Mouse (Mus musculus): ENCODE measurements at regions not wholly inside any gene's neighbourhood (a gene's known extent, or its start where the extent isn't known, plus 50 kb on each side); places are given as distances from the start of the nearest gene placed in this dataset.

DNA sequence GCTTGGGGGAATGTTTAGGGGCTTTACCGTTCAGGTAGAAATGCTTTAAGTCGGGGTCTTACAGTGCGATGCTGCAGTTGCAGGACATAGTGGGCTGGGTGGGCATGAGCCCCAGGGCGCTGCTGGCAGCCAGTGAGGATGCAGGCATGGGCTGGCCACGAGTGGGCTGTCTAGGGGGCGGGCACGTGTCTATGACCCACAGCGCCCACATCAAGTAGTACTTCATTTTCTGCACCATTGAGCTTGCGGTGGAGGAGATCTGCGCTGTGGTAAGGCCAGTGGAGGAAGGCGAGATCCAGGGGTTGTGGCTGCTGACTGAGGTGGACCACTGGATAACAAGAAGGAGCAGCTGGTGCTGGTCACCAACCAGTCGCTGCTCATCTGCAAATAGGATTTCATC, 52.4 kb upstream of the Olfr291 start:
- no peak for DNase-seq (ENCODE audit: low spot score)

DNA sequence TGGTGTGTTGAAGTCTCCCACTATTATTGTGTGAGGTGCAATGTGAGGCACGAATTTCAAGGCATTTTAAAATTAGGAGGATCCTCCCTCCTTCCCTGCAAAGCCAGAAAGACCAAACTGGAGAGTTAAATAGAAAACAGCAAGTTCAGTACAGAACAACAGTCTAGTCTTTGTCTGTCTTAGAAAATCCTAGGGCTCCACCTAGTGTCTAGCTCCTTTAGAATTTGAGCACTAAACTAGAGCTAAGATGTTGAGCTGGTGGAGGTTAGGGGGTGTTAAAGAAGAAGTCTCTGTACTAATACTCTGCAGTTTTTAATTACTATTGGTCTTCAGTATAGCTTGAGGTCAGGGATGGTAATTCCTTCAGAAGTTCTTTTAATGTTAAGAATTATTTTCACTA, 58.7 kb upstream of the Olfr291 start:
- peak; percentile 33 for DNase-seq (ENCODE audit: low spot score)

DNA sequence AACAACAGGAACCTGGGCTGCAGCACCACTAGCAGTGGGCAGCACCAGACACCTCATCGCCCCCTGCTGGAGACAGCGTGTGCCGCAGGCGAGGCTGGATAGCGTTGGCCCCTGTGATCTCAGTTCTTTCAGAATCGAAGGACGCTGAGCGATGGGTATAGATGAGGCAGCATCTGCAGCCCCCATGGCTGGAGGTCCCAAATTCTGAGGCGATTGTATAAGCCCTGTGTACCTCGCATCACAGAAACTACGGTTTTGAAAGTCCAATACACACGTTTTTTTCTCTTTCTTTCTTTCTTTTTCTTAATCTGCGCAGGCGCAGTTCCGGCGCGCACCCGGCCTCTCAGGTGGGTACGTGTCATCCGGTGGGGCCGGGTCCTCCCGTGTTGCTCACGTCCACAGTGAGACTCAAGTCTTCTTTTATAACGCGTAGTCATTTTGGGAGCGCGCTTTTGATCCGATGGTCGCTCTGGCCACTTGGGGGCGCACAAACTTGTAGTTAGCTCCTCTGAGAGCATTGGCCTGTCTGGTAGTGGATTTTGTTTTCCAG, 74.0 kb upstream of the Olfr291 start:
- peak; percentile 83 for DNase-seq (ENCODE audit: low spot score)

DNA sequence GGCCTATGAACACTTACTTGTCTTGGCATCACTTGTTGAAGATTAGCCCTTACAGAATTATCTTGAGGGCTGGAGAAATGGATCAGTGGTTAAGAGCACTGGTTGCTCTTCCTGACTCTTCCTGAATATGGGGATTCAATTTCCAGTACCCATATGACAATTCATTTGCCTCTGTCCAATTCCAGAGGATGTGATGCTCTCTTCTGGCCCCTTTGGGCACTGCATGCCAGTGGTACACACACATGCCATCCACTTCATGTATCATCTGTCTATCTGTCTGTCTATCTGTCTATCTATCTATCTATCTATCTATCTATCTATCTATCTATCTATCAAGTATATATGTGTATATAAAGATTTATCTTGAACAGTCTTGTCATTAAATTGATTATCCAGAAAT, 75.7 kb upstream of the Olfr291 start:
- no peak for DNase-seq (ENCODE audit: low spot score)

DNA sequence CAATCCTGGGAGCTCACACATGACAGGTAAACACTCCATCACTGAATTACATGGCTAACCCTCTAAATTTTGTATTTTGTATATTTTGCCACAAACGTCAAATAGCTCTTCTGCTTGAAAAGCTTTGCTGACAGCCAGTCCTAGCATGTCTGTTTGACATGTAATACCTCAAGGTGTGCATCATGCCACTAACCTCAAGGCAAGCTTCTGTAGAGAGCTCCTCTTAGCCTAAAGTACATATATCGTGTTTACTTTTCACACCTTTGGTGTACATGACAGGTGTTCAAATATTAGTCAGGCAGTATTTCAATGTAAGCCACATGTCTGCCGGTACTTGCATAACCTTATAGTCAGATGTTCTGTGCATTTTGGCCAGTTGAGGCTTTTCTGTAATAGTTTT, 66.5 kb upstream of the Zfand6 start:
- no peak for DNase-seq (ENCODE audit: low spot score)

DNA sequence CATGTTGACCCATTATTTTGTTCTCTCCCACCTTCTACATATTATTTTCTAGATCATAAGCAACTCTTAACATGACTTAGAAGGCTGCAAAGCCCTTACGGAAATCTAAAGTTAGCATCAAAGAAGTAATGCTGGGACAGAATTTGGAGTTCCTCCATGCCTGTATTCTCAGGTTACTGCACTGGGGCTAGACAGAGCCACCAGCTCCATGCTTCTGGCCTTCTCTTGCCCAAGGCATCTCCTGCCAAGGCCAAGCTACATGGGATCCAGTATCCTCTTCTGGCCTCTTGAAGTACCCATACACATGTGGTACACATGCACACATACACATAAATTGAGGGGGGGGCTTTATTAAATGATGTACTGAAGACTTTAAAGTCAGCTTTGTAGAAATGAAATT, 63.6 kb upstream of the Zfand6 start:
- no peak for DNase-seq (ENCODE audit: low spot score)

DNA sequence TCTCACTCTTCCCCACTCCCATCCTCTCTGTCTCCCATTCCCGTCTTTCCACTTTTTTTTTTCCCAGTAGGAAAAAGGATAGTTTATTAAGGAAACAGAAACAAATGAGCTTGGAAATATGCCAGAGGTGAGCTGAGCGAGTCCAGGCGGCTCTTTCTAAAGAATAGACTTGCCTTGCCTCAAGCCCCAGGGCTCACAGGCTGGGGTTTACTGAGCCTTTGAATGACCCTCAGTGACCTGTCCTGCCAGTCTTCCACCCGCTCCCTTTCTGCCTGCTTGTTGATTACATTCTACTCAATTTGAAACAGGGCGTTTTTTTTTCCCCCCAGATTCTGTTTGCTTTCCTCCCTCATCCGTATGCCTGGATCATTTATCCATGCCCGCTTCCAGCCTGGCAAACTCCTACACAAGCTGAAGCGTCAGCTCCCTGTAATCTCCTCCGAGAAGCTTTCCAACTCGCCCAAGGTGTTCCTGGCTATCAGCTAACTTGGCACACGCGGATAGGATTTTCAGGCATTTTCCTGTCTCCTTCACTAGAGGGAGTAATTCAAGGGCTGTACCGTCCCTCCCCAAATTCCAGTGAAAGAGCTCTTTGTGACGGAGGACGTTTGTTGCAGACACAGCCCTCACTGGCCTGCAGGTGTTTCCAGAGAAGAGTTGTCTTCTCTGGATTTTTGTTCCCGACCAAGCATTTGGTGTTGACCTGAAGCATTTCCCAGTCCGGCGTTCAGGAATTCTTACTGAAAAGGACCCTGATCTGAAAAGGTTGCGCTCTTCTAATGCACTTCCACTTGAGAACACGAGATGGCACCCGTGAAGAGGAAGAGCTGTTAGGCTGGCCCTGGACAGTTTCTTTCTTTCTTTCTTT, 59.9 kb upstream of the Zfand6 start:
- peak; percentile 46 for DNase-seq (ENCODE audit: low spot score)

DNA sequence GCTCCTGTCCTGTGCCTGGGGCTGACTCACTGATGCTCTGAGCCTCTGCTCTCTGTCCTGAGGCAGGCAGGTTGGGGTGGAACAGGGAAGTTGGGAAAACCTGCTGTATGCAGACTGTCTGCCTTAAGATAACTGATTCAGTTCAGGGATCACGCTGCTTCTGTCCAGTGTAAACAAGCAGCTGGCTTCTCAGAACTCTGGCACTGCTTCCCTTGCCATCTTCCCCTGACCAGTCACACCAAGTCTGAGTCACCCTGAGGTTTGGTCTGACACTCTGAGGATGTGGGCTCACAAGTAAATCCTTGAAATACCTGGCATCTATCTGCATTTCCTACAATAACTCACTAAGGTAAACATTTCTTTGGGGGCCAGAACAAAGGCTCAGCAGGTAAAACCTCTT, 58.1 kb upstream of the Zfand6 start:
- no peak for DNase-seq (ENCODE audit: low spot score)

DNA sequence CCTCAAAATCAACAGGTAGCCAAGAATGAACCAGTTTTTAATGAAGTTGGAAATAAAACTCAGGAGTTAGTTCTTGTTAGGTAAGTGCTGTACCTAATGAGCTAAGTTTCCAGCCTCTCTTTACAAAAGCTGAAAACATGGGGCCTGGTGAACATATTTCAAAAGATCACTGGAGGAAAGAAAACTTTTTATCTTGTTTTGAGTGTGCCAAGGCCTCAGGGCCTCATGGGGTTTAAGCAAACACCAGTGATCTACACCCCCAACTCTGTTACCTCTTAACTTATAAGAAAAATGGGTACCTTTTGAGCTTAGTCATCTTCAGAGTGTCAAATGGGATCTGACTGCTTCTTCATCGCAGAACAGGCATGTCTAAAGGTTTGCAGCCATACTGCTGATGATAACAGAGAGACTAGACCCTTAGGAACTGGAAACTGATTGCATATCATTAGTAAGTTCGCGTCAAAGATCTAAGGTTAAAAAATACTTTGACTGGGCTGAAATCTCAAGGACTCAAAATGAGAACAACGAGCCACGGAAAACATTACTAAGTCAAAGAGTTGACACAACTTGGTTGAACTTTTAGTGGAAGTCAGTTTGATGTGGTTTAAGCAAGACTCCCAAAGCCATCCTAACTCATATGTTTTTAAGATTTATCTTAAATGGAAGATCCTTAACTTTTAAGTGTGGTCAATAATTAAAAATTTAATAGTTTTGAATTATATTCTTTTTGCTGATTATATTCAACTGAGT, 54.7 kb upstream of the Zfand6 start:
- no peak for DNase-seq (ENCODE audit: low spot score)

DNA sequence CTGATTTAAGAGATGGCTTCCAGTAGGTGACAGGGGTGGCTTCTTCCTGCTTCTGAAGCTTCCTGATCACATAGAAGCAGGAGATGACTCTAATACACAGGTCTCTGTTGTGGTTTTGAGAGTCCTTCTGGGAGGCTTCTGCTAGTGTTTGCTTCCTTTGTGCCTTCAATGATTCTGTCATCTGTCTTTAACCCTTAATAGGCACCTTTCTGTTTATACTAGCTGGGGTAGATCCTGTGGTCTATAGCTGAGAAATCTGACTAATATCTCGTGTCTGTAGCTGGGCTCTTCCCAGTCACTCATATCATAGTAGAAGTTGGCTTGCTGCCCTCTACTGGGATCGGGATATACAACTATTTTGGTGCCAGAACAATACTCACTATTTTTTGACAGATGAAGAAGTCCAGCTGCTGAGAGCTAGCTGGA, 50.2 kb upstream of the Zfand6 start:
- DNase-seq (ENCODE audit: low spot score) = no peak
